In genomic region chr8:56619571-56619970, GRCm38 (mm10) we compare ENCODE assay signal across 19 mouse cellular contexts.
DNase-seq lines count a peak whose midpoint lies in the region; ATAC-seq and TF ChIP-seq lines count a peak whose summit lies in the region.
"Had no signal": no experiment of that assay in that cellular context is flagged by ENCODE, and none has a peak within 500 bp of the region (broad histone marks: within the 10 kb centered on the region; RNA-seq: fewer than 3 reads in every experiment).

No protein-coding gene starts in this region.

- DNase-seq in forebrain, embryonic 11.5 days (ENCODE audit: low spot score): no peak
- DNase-seq in heart, adult 8-10 months (ENCODE audit: low spot score): no peak
- DNase-seq in adrenal gland, postnatal 10 days: no peak
- DNase-seq: B cell, adult 2 months; cerebellum, adult 2 months; gastrocnemius, postnatal 10 days; kidney, adult 9 months; kidney, postnatal 25 days had no signal

- no peak overlapping the region for H3K4me3 ChIP-seq in forebrain, embryonic 13.5 days
- H3K4me3 ChIP-seq in forebrain, embryonic 11.5 days (ENCODE audit: low read depth, low read length): no peak overlapping the region
- no peak overlapping the region for H3K4me3 ChIP-seq in heart, embryonic 16.5 days (ENCODE audit: low read length)
- peak overlapping the region; percentile 24; the same call in 1 of the 2 replicates for H3K4me3 ChIP-seq in E14TG2a.4 (replicated peaks; ENCODE audit: low read length)
- no peak overlapping the region for H3K4me3 ChIP-seq in limb, embryonic 13.5 days
- H3K4me3 ChIP-seq: embryonic facial prominence, embryonic 13.5 days; intestine, embryonic 15.5 days; liver, embryonic 15.5 days; midbrain, embryonic 13.5 days; myocyte had no signal

- H3K9ac ChIP-seq in forebrain, embryonic 13.5 days: no peak overlapping the region
- H3K9ac ChIP-seq in forebrain, embryonic 11.5 days (ENCODE audit: low read length): no peak overlapping the region
- no peak overlapping the region for H3K9ac ChIP-seq in heart, embryonic 16.5 days (ENCODE audit: low read length)
- no peak overlapping the region for H3K9ac ChIP-seq in limb, embryonic 13.5 days
- H3K9ac ChIP-seq: embryonic facial prominence, embryonic 13.5 days; hindbrain, embryonic 14.5 days; intestine, embryonic 15.5 days; liver, embryonic 15.5 days; midbrain, embryonic 13.5 days had no signal

- peak overlapping the region; percentile 10; the same call in 1 of the 2 replicates for H3K4me2 ChIP-seq in forebrain, embryonic 13.5 days
- no peak overlapping the region for H3K4me2 ChIP-seq in forebrain, embryonic 11.5 days (ENCODE audit: low read depth, low read length, severe bottlenecking)
- H3K4me2 ChIP-seq in heart, embryonic 16.5 days (ENCODE audit: low read depth, low read length): peak overlapping the region; percentile 14; the same call in 1 of the 2 replicates
- H3K4me2 ChIP-seq in limb, embryonic 13.5 days (replicated peaks): peak overlapping the region; percentile 19
- H3K4me2 ChIP-seq: embryonic facial prominence, embryonic 13.5 days; hindbrain, embryonic 14.5 days; intestine, embryonic 15.5 days; liver, embryonic 15.5 days; midbrain, embryonic 13.5 days had no signal

- H3K4me1 ChIP-seq in forebrain, embryonic 13.5 days: peaks cover 20% of the 10 kb centered on the region
- H3K4me1 ChIP-seq in forebrain, embryonic 11.5 days (replicated peaks; ENCODE audit: control insufficient read depth, insufficient read depth, low read length): peaks cover 8% of the 10 kb centered on the region; the same call in 1 of the 2 replicates
- peaks cover 18% of the 10 kb centered on the region for H3K4me1 ChIP-seq in heart, embryonic 16.5 days (ENCODE audit: control insufficient read depth, insufficient read depth, low read length)
- H3K4me1 ChIP-seq in E14TG2a.4 (replicated peaks; ENCODE audit: low read depth, low read length): peaks cover 27% of the 10 kb centered on the region
- H3K4me1 ChIP-seq in limb, embryonic 13.5 days: peaks cover 27% of the 10 kb centered on the region

- no peak for ATAC-seq in forebrain, embryonic 13.5 days
- no peak for ATAC-seq in forebrain, embryonic 11.5 days (replicated peaks; ENCODE audit: low FRiP score)
- ATAC-seq in heart, embryonic 16.5 days (replicated peaks; ENCODE audit: extremely low read depth, insufficient read depth, low FRiP score): no peak
- no peak for ATAC-seq in limb, embryonic 13.5 days (ENCODE audit: low FRiP score, low read depth)
- ATAC-seq: intestine, embryonic 15.5 days; lung, postnatal 0 days; midbrain, embryonic 13.5 days had no signal

- no peak overlapping the region for H3K27ac ChIP-seq in forebrain, embryonic 13.5 days
- H3K27ac ChIP-seq in forebrain, embryonic 11.5 days (ENCODE audit: low read depth, low read length): no peak overlapping the region
- H3K27ac ChIP-seq in heart, embryonic 16.5 days (ENCODE audit: low read length): no peak overlapping the region
- H3K27ac ChIP-seq in limb, embryonic 13.5 days: no peak overlapping the region
- H3K27ac ChIP-seq: embryonic facial prominence, embryonic 13.5 days; hindbrain, embryonic 14.5 days; intestine, embryonic 15.5 days; liver, embryonic 15.5 days; midbrain, embryonic 13.5 days had no signal

- no peaks in the 10 kb centered on the region for H3K36me3 ChIP-seq in forebrain, embryonic 13.5 days (ENCODE audit: poor library complexity, severe bottlenecking)
- H3K36me3 ChIP-seq in forebrain, embryonic 11.5 days (ENCODE audit: control insufficient read depth, insufficient read depth, low read length): no peaks in the 10 kb centered on the region
- H3K36me3 ChIP-seq in heart, embryonic 16.5 days (ENCODE audit: control insufficient read depth, insufficient read depth): no peaks in the 10 kb centered on the region
- H3K36me3 ChIP-seq in E14TG2a.4 (ENCODE audit: insufficient read depth, low read length): no peaks in the 10 kb centered on the region
- no peaks in the 10 kb centered on the region for H3K36me3 ChIP-seq in limb, embryonic 13.5 days
- H3K36me3 ChIP-seq: embryonic facial prominence, embryonic 13.5 days; intestine, embryonic 15.5 days; liver, embryonic 15.5 days; midbrain, embryonic 13.5 days had no signal

- 5% methylated on average over 9 of the region's 9 CpGs for WGBS in forebrain, embryonic 13.5 days
- 4% methylated on average over 9 of the region's 9 CpGs for WGBS in forebrain, embryonic 11.5 days
- 14% methylated on average over 9 of the region's 9 CpGs for WGBS in heart, embryonic 16.5 days
- 16% methylated on average over 9 of the region's 9 CpGs for WGBS in limb, embryonic 13.5 days

- no peak for TF ChIP-seq CTCF in E14TG2a.4 (conservative IDR thresholded peaks at IDR 0.05; ENCODE audit: low read length)

- no peaks in the 10 kb centered on the region for H3K9me3 ChIP-seq in forebrain, embryonic 13.5 days (replicated peaks)
- no peaks in the 10 kb centered on the region for H3K9me3 ChIP-seq in forebrain, embryonic 11.5 days (ENCODE audit: control insufficient read depth, low read length)
- no peaks in the 10 kb centered on the region for H3K9me3 ChIP-seq in heart, embryonic 16.5 days (replicated peaks; ENCODE audit: control insufficient read depth, low read length)
- H3K9me3 ChIP-seq in E14TG2a.4 (ENCODE audit: low read length): no peaks in the 10 kb centered on the region
- H3K9me3 ChIP-seq in limb, embryonic 13.5 days: 0 out of 2 replicates have a peak, but pooled peaks cover 3% of the 10 kb centered on the region
- H3K9me3 ChIP-seq: embryonic facial prominence, embryonic 13.5 days; intestine, embryonic 15.5 days; liver, embryonic 15.5 days; midbrain, embryonic 13.5 days had no signal

- H3K27me3 ChIP-seq in forebrain, embryonic 13.5 days: peaks cover 52% of the 10 kb centered on the region
- peaks cover 25% of the 10 kb centered on the region for H3K27me3 ChIP-seq in forebrain, embryonic 11.5 days (ENCODE audit: control insufficient read depth, insufficient read depth, low read length)
- H3K27me3 ChIP-seq in heart, embryonic 16.5 days (ENCODE audit: control insufficient read depth, insufficient read depth, low read length): no peaks in the 10 kb centered on the region
- H3K27me3 ChIP-seq in E14TG2a.4 (ENCODE audit: insufficient read depth, low read length): peaks cover 25% of the 10 kb centered on the region
- peaks cover 45% of the 10 kb centered on the region for H3K27me3 ChIP-seq in limb, embryonic 13.5 days
